Mouse (Mus musculus): ENCODE data around the gene Gm5724.

Gm5724 gene

GRCm38 (mm10) chr6:141773710-141774109 lies at the start of gene Gm5724:
TSS of gene Gm5724 (minus strand) at chr6:141773810.
- no peak for DNase-seq (ENCODE audit: low spot score)

DNA sequence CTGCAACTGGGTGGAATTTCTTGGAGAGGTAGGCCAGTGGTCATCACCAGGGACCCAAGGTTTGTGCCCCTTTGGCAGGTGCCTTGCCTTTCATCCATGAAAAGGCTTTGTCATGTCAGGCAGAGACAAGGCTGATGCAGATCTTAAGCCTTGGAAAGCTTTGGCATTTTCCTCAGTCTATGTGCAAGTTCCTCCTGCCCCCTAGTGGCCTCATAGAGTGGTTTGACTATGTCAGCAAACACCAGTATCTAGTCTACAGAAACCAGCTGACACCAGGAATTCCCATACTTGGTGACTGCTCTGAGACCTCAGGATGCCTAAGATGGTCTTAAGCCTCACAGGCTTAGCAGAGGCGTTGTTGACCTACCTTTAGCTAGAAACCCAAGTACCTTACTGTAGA lies 24.2 kb upstream of the Gm5724 start:
- peak; percentile 12 for DNase-seq (ENCODE audit: low spot score)

DNA sequence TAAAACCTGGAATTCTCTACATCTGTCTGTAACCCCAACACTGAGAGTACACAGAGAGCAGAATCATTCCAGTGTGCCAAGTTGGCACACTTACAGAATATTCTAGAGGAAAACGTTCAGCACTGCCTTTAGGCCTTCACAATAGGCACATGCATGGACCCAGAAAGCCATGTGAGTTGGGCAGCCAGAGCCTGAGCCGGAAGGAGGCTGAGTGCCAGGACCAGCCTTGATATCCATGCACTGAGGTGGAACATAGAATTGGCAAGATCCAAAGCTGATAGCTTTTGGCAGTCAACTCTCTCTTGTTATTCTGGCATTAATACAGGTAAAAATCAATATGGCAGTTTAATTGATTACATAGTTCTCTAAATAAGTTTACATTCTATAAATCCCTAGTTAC lies 866 bp upstream of the Gm5724 start:
- DNase-seq (ENCODE audit: low spot score): no peak

- DNase-seq (ENCODE audit: low spot score): no peak
These were observed 82.4 kb downstream of the Gm5724 start for GRCm38 (mm10) chr6:141691246-141691645.

- no peak for DNase-seq (ENCODE audit: low spot score)
These were observed 86.6 kb downstream of the Gm5724 start for GRCm38 (mm10) chr6:141687008-141687407.
